Mouse (Mus musculus) left cerebral cortex, adult 2 months (tissue): ENCODE results near the gene Rara. TPM values are rescaled to one million over a fixed set of nuclear protein-coding genes. Genes with fewer than 3 reads are reported as not detected.

Source experiments
- DNase-seq, 2 experiments: peaks; one replicate each; pipeline ENCODE4 v3.0.0; 2021 to 2022; ENCODE audit warnings: low spot score in 2 of 2, mixed read lengths in 1 of 2; ENCODE audit errors: extremely low spot score in 1 of 2
- H3K27ac ChIP-seq: fragments of 200-600 bp; 2 replicates; pipeline ENCODE4 v1.8.1; 2022
- H3K4me3 ChIP-seq: fragments of 200-600 bp; 2 replicates; pipeline ENCODE4 v1.8.1; 2022
- CTCF ChIP-seq: fragments of 200-600 bp; IDR thresholded peaks from 2 replicates; pipeline ENCODE4 v1.8.1; 2022; ENCODE audit warnings: antibody characterized with exemption, mild to moderate bottlenecking, moderate library complexity
- intact Hi-C: fragments of 180-260 bp; cut with DNase I; formaldehyde crosslinking; loops from one replicate; pipeline ENCODE4 v1.15.1; 2025
- total RNA-seq, 2 experiments: library from RNA; stranded (reverse); gene quantifications; 2 replicates each; pipeline ENCODE4 v1.2.3; 2021

The Rara gene
- total RNA-seq, 2 experiments from 2014 or later: 14.0 to 18.7 TPM

DNA sequence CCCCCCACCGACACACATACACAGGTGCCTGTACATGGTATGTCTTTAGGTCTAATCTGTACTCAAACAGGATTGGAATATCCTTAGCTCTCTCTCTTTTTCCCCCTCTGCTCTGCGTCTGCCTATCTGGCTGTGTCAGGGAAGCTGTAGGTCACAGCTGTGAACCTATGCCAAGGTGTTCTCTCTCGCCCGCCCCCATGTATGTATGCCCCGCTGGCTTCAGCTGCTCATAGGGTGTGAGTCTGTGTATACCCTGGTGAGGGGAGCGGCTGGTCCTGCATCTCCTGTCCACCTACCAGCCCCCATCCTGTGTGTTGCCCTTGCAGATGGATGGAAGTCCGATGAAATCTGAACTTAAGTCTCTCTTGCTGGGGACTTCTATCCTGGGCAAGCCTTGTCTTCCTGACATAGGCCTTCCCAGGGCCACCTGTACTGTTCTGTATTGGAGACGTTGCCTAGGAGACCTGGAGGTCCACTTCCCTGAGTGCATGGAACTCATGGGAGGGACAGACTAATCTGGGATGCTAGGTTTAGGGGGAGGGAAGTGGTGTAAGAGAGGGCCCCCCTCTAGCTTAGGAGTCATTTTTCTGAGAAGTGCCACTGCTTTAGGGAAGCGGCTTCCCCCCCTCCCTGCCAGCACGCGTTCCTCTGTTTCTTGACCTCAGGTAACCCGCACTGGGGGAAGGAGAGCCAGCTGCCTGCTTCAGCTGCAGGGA lies 21.8 kb downstream of the Rara start:
- no peak for TF ChIP-seq CTCF

DNA sequence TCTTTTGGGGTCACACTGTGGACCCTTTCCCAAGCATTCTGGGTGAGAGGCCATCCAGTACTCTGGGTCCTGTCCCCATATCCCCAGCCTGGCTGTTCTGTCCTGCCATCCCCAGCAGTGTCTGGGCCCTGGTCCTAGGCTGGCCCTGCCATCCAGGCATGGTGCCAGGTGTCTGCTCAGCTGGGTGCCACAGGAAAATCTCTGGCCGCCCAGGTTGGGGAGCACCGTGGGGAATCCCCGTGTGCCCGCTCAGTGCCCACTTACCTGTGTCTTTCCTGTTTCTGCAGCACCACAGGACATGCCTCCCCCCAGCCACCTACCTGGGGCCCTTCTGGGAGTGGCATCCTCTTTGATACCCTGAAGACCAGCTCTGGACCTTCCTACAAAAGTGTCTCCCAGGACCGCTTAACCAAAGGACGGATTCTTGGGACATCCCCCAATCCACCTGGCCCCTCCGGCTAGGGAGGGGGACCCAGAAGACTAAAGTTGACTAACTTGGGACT lies 22.4 kb downstream of the Rara start:
- intact Hi-C loops: no loop called here
- no peak overlapping the region for H3K4me3 ChIP-seq
- no peak for TF ChIP-seq CTCF
- no peak for DNase-seq
- no peak overlapping the region for H3K27ac ChIP-seq

More for the DNA sequence above, 21.8 kb downstream of the Rara start:
- no peak overlapping the region for H3K27ac ChIP-seq
- no peak overlapping the region for H3K4me3 ChIP-seq
- intact Hi-C loops: no loop called here
- DNase-seq: no peak

DNA sequence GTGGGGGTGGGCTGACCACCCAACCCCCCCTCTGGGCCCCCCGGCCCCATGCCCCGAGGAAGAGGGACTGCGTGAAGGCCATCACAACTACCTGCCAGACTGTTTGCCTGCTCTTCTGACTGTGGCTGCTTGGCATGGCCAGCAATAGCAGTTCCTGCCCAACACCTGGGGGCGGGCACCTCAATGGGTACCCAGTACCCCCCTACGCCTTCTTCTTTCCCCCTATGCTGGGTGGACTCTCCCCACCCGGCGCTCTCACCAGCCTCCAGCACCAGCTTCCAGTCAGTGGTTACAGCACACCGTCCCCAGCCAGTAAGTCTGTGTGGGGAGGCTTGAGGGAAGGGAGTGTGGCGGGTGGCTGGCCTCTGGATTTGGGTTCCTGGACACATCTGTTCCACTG lies 22.9 kb downstream of the Rara start:
- no peak overlapping the region for H3K27ac ChIP-seq
- no peak for DNase-seq
- no peak for TF ChIP-seq CTCF
- intact Hi-C loops: no loop called here
- H3K4me3 ChIP-seq: no peak overlapping the region

DNA sequence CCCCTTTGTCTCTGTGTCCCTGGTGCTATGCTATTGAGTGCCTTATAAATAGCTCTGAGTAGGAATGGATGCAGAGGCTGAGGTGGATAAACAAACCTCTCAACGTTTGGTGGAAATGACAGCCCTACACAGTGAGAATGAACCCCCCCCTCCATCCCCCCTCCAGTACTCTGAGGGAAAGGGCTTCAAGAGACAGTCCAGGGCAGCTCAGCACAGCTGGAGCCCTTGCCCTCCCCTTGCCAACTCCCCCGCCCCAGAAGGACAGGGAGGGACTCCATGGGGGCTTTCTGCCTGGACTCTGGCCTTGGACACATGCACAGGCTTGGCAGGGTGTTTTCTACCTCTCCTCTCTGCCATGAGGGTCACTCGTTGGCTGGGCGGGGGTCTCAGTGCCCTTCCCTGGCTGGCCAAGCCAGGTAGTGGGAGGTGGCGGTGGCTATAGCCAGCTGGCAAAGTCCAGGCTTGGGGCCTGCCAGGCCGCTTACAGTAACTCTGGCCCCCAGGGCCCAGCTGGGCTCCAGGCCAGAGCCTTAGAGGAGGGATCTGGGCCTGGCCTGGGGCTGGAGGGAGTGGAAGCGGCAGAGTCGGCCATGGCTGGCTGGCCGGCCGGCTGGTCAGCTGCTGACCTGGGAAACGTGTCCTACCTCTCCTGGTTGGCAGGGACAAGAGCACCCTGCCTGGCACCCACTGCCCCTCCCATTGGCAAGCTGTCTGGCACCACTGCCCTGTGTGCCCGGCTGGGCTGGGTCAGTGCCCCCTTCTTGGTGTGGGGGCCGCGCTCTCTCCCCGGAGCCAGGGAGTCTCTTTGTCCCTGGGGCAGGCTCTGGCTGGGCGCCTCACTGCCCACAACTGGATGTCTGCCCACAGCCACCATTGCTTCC lies 23.6 kb downstream of the Rara start:
- intact Hi-C loops: no loop called here
- peak in 1 of 2 experiments; percentile 29 for DNase-seq
- TF ChIP-seq CTCF: no peak

DNA sequence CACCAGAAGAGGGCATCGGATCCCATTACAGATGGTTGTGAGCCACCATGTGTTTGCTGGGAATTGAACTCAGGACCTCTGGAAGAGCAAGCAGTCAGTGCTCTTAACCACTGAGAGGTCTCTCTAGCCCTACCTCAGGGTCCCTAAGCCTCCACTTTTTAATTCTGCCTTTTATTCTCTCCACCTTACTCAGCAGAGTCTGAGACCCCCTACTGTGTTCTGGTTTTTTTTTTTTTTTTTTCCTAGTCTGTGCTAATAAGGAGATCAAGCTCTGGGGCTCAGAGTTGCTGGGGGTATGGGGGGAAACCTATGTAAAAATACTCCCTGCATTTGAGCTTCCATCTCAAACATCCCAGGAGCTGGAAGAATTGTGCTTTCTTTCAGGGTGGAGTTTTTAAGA lies 24.5 kb downstream of the Rara start:
- H3K4me3 ChIP-seq: no peak overlapping the region
- no peak for DNase-seq
- H3K27ac ChIP-seq: no peak overlapping the region
- no peak for TF ChIP-seq CTCF
- intact Hi-C loops: no loop called here

More for the DNA sequence above, 23.6 kb downstream of the Rara start:
- no peak overlapping the region for H3K27ac ChIP-seq
- H3K4me3 ChIP-seq: no peak overlapping the region

DNA sequence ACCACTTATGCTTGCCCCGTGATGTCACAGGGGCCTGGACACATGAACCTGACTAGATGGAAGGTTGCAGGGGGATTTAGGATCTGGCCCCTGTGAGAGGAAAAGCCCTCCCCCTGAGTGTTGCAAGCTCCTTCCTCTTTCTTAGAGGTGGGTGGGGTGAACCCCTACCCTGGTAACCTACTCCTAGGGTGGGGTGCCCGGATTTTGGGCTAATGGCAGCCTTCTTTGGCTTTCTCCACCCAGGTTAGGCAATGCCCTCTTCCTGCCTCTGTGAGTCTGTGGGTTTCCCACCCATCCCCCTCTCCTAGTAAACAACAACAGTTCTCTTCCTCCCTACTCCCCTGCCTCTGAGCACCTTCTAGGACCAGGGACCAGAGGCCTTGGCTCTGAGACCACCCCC lies 25.1 kb downstream of the Rara start:
- no peak for DNase-seq
- H3K27ac ChIP-seq: no peak overlapping the region
- intact Hi-C loops: no loop called here
- TF ChIP-seq CTCF: no peak
- H3K4me3 ChIP-seq: no peak overlapping the region

DNA sequence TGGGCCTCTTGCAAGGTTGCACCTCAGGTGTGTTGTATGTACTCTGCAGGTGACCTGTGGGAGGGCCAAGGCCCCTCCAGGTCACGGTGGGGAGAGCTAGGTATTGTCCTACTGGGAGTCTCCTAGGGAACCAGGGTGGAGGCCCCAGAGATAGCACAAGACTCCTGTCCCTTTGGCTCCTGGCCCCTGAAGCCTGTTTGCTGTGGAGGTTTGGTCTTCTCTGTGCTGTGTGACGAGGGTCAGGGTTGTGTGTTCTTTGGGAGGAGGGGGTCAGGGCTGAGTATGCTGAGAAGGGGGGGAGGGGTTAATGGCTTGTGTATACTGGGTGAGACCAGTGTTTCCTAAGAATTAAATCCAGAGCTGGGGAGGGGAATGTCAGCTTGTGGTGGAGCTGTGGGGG lies 25.7 kb downstream of the Rara start:
- no peak for TF ChIP-seq CTCF
- no peak overlapping the region for H3K4me3 ChIP-seq
- DNase-seq: no peak
- intact Hi-C loops: no loop called here
- H3K27ac ChIP-seq: no peak overlapping the region

DNA sequence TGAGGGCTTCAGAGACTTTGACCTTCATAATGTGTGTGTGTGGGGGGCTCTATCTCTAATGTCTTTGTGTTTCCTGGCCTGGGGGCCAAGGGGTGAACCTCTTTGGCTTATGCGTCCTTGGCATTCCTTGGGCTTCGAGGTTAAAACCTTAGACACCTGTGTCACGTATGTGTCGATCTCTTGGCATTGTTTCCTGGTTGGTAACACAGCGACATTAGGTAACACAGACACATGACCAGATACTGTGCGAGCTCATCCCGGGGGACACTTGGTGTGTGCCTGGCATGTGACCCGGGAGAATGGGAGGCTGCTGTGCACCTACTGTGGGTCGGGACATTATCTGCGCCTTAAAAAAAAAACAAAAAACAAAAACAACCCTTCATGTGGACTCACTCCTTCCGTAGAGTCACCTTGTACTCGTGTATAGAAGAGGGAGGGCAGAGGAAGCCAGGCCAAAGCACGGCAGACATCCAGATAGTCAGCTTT lies 26.3 kb downstream of the Rara start:
- DNase-seq: no peak
- no peak overlapping the region for H3K27ac ChIP-seq
- intact Hi-C loops: loop anchor here (2.0 kb wide), 1 partner anchor 13 kb away; no protein-coding TSS in a partner anchor
- no peak for TF ChIP-seq CTCF
- H3K4me3 ChIP-seq: no peak overlapping the region

DNA sequence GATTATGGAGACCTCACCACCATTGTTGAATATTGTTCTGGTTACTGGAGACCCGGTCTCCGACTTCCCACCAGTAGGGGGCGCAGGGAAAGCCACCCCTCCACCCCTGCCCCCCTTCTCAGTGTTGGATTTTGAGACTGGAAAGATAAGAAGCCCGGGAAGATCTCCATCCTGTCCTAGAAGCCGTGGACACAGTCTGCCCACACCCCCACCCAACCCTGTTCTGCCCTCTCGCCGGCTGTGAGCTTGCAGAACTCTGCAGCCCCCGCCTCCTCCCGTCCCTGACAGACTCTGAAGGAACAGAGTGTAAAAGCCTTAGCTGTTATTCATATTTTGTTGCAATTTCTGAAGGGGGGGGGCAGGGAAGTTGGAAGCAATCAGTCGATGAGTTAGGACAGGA lies 26.8 kb downstream of the Rara start:
- peak; percentile 83 for TF ChIP-seq CTCF
- H3K4me3 ChIP-seq: no peak overlapping the region
- no peak for DNase-seq
- intact Hi-C loops: loop anchor here (2.0 kb wide), 1 partner anchor 14 kb away; no protein-coding TSS in a partner anchor
- no peak overlapping the region for H3K27ac ChIP-seq

DNA sequence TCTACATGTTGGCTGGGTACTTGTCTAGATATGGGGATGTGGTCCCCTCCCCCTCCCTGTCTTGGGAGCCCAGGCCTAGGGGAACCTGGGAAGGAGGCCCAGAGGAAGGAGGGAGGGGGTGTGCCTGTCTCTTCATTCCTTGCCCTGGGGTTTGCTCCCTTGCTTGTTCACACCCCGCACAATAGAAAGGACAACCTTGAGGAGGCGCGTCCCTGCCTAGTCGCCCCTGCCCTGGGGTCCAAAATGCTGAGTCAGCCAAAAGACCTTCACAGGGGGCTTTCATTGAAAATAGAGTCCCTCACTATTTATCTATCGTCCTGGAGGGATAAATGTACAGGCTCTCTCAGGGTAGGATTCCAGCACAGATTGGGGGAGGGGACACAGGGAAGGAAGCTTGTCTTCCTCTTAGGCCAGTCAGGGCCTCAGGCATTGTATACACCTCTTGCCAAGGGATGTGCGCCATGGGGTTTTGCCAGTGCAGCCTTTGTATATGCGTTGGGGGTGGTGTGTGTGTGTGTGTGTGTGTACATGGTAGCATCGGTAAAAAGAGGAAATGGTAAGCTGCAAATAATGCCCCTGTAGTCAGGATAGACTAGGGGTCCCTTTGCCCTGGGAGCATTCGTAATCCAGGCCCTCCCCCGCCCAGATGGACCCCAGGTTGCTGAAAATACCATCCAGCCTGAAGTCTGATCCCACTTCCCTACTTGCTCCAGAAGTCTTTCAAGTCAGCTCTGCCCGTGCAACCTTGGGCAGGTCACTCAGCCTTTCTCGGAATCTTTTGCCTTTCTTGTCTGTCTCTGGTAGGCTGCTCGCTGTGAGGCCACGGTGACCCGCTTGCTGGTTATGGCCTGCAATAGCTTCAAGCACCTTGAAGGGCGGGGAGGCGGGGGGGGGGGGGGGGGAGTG lies 27.4 kb downstream of the Rara start:
- intact Hi-C loops: loop anchor here (2.0 kb wide), 1 partner anchor 14 kb away; no protein-coding TSS in a partner anchor
- no peak for DNase-seq
- H3K27ac ChIP-seq: no peak overlapping the region
- TF ChIP-seq CTCF: no peak
- no peak overlapping the region for H3K4me3 ChIP-seq

DNA sequence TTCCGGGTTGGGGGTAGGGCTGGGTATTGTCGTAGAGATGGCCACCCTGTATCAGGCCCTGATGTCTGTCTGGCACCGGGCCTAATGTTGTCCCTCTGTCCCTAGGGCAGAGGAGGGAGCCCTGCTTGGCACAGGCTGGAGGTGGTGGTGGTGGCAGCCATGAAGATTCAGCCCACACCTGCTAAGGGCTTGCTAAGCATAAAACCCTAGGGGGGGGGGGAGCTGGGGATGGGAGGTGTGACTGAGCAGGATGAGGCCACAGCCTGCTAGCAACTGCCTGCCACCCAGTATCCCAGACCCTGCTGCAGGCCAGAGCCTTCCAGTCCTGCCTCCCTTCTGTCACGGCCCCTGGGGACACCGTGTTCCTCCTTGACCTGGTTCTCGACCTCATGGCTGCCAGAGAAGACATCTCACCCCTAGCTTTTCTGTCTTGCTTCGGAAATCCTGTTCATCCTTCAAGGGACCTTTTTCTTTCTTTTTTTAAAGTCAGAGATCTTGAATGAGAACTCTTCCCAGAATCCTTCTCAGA lies 28.2 kb downstream of the Rara start:
- Histone ChIP-seq H3K27ac (no peak overlapping the region), H3K4me3 (no peak overlapping the region)
- intact Hi-C loops: loop anchor here (2.0 kb wide), 1 partner anchor 15 kb away; no protein-coding TSS in a partner anchor
- DNase-seq: no peak
- TF ChIP-seq CTCF: no peak
